Mouse (Mus musculus) large intestine, adult 2 months (tissue): ENCODE results near the gene Nat9. TPM values are rescaled to one million over a fixed set of nuclear protein-coding genes. Genes with fewer than 3 reads are reported as not detected.

ENCODE experiments used
- DNase-seq: peaks from one replicate; pipeline ENCODE4 v3.0.0-alpha.2; 2012; ENCODE audit warnings: low read depth, low spot score
- WGBS: fragments of 180-500 bp; shearing (Covaris S2); methylation state at CpG from one replicate; pipeline ENCODE4 v1.1.7; 2018; 5-methylcytosine and 5-hydroxymethylcytosine counted together
- polyA plus RNA-seq: library from polyadenylated mRNA; depleted of rRNA; stranded (reverse); fragments of >200 nt; gene quantifications from 2 replicates; pipeline ENCODE4 v1.2.3, GENCODE M21; 2012; rRNA removed

Gene Nat9
- 25.3 and 25.4 TPM in 2 replicates for polyA plus RNA-seq

- 7% methylated on average over 12 of the region's 12 CpGs for WGBS
- DNase-seq, result no peak
Measured at GRCm38 (mm10) chr11:115187693-115188092, at the start of gene Nat9. Gene Nat9 (minus strand): TSS chr11:115187859.

- WGBS, result 67% methylated on average over 5 of the region's 5 CpGs
- no peak for DNase-seq
Measured at GRCm38 (mm10) chr11:115236570-115236969, 48.9 kb upstream of the Nat9 start.

GRCm38 (mm10) chr11:115234320-115235044, 46.8 kb upstream of the Nat9 start:
- 79% methylated on average over 15 of the region's 15 CpGs for WGBS
- DNase-seq, result no peak

- no peak for DNase-seq
- WGBS, result 93% methylated on average over 20 of the region's 20 CpGs
Measured at GRCm38 (mm10) chr11:115233526-115234290, 46.0 kb upstream of the Nat9 start.

GRCm38 (mm10) chr11:115232889-115233288, 45.2 kb upstream of the Nat9 start:
- DNase-seq, result no peak
- 95% methylated on average over 5 of the region's 5 CpGs for WGBS

GRCm38 (mm10) chr11:115231924-115232323, 44.3 kb upstream of the Nat9 start:
- WGBS, result 49% methylated on average over 9 of the region's 9 CpGs
- no peak for DNase-seq

- 34% methylated on average over 14 of the region's 14 CpGs for WGBS
- DNase-seq, result no peak
Measured at GRCm38 (mm10) chr11:115231168-115231915, 43.7 kb upstream of the Nat9 start.

- DNase-seq, result no peak
- 60% methylated on average over 15 of the region's 15 CpGs for WGBS
Measured at GRCm38 (mm10) chr11:115229021-115229930, 41.6 kb upstream of the Nat9 start.

GRCm38 (mm10) chr11:115228430-115228829, 40.8 kb upstream of the Nat9 start:
- DNase-seq, result no peak
- WGBS, result 68% methylated on average over 7 of the region's 7 CpGs

GRCm38 (mm10) chr11:115227640-115228039, 40.0 kb upstream of the Nat9 start:
- DNase-seq, result no peak
- WGBS, result 81% methylated on average over 12 of the region's 12 CpGs

- no peak for DNase-seq
- 78% methylated on average over 14 of the region's 14 CpGs for WGBS
Measured at GRCm38 (mm10) chr11:115226811-115227491, 39.3 kb upstream of the Nat9 start.

- WGBS, result 92% methylated on average over 6 of the region's 6 CpGs
- no peak for DNase-seq
Measured at GRCm38 (mm10) chr11:115225301-115225700, 37.6 kb upstream of the Nat9 start.

GRCm38 (mm10) chr11:115224889-115225288, 37.2 kb upstream of the Nat9 start:
- 57% methylated on average over 8 of the region's 8 CpGs for WGBS
- DNase-seq, result no peak

GRCm38 (mm10) chr11:115223877-115224276, 36.2 kb upstream of the Nat9 start:
- DNase-seq, result no peak

GRCm38 (mm10) chr11:115223451-115223850, 35.8 kb upstream of the Nat9 start:
- WGBS, result 89% methylated on average over 11 of the region's 11 CpGs
- DNase-seq, result no peak

More at GRCm38 (mm10) chr11:115223877-115224276, 36.2 kb upstream of the Nat9 start:
- 83% methylated on average over 6 of the region's 6 CpGs for WGBS

- WGBS, result 62% methylated on average over 5 of the region's 5 CpGs
- no peak for DNase-seq
Measured at GRCm38 (mm10) chr11:115222570-115222969, 34.9 kb upstream of the Nat9 start.

GRCm38 (mm10) chr11:115222077-115222476, 34.4 kb upstream of the Nat9 start:
- WGBS, result 66% methylated on average over 12 of the region's 12 CpGs
- DNase-seq, result no peak

- 62% methylated on average over 10 of the region's 10 CpGs for WGBS
- DNase-seq, result no peak
Measured at GRCm38 (mm10) chr11:115219685-115220084, 32.0 kb upstream of the Nat9 start.

- DNase-seq, result peak; percentile 58
- WGBS, result 21% methylated on average over 9 of the region's 9 CpGs
Measured at GRCm38 (mm10) chr11:115219263-115219662, 31.6 kb upstream of the Nat9 start.
